Mouse (Mus musculus) cerebellum, postnatal 14 days (tissue): ENCODE data around the gene Ntrk2.
A peak's percentile ranks its signal among the peaks of the same experiment; 100 is the strongest.
"Not testable (repeated sequence)": the region's sequence is repeated elsewhere in the genome, so short reads cannot be mapped to it uniquely, and the experiment has no call there.

Source experiments
- DNase-seq, 2 experiments: peaks; one replicate each; pipeline ENCODE4 v3.0.0; 2021; ENCODE audit warnings: mixed read lengths in 2 of 2

The Ntrk2 gene

DNA sequence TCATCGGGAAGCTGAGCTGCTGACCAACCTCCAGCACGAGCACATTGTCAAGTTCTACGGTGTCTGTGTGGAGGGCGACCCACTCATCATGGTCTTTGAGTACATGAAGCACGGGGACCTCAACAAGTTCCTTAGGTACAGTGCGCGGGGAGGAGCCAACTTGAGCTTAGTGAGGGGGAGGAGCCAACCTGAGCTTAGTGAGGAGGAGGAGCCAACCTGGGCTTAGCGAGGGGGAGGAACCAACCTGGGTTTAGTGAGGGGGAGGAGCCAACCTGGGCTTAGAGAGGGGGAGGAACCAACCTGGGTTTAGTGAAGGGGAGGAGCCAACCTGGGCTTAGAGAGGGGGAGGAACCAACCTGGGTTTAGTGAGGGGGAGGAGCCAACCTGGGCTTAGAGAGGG lies 248.0 kb downstream of the Ntrk2 start:
- not testable (repeated sequence) for DNase-seq

DNA sequence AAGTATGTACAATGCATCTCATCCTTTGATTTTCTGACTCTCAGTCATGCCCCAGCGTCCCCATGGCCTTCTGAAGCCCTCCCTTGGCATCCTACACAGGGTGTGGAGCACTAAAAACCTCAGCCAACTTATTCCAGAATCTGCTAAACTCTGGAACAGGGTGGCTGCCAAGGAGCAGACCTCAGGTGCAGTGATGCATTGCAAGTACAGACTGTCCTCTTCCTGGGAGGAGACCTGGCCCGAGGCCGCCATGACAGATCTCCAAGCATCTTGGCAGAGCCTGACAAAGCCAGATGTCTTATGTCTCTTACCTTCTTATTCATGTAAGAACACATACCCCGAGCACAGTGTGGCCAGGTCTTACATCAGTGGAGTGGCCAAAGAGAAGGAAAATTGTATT lies 250.5 kb downstream of the Ntrk2 start:
- peak; percentile 86 to 88 for DNase-seq

DNA sequence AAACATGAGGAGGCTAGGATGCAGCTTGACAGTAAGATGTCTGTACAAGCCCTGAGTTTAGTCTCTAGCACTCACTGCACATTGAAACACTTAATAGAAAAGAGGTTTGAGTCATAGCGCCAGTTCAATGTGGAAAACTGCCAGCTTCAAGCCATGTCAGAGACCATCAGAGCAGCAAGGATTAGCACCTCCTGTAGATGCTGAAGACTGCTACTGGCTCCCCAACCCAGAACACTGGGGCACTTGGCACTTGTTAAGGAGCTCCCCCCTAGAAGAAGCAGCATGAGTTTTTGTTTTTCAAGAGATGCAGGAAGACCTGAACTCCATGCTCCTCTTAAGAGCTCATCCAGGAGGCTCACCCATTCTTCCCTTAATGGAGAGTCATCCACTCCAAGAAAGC lies 251.5 kb downstream of the Ntrk2 start:
- DNase-seq = peak; percentile 78 to 86

DNA sequence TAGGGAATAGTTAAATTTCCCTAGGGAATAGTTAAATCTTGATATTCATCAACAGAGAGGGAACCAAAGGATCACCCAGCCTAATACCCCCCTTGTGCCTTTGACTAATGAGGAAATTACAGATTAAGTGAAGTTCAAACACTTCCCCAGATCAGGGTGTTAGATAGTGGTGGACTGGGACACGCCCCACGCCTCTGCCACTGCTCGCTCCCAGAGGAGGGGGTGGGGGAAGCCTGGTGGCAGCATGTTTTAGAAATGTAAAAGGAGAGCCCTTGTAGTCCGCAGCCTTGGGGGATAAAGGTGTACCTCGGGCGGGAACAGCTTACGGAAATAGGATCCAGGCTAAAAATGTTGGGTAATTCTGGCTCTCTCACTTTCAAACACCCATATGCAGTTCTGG lies 252.7 kb downstream of the Ntrk2 start:
- no peak for DNase-seq

DNA sequence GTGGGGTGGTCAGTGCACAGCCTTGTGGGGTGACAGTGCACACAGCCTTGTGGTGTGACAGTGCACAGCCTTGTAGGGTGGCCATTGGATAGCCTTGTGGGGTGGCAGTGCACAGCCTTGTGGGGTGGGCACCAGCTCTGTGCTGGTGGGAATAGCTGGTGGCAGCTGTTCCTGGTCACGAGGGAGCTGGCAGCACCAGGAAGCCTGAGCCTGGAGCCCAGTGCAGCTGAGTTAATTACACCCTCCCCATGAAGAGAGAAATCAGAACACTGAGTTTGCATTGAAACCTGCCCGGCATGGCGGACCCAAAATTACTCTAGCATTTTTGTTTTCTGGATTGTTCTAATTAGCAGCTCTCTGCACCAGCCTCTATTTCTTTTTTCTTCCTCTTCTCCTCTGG lies 259.3 kb downstream of the Ntrk2 start:
- no peak for DNase-seq

DNA sequence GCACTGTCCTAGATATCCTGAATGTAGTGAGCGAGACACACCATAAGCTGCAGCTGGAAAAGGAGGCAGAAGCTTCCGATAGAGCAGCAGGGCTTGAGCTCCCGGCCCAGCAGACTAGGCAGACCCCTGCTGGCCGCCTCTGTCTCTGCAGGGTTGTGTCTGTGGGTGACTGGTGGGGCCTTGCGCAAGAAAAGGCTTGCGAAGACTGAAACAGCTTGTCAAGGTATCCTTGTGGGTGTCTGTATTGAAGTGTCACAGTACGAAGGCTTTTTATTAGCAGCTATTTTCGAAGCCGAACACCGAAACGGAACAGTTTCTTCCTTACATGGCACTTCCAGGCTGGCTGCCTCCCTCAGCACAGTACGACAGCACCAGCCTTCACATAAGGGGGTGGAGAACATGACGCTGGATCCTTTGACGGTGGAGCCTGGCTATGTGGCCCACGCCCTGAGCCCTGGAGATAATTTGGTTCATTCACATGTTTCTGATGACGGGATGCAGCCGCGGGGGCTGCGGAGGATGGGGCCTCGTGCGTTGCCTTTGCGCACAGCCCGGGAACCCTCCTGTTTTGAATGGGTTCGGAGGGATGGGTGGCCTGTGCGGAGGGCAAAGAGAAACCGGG lies 267.4 kb downstream of the Ntrk2 start:
- peak; percentile 75 to 79 for DNase-seq

DNA sequence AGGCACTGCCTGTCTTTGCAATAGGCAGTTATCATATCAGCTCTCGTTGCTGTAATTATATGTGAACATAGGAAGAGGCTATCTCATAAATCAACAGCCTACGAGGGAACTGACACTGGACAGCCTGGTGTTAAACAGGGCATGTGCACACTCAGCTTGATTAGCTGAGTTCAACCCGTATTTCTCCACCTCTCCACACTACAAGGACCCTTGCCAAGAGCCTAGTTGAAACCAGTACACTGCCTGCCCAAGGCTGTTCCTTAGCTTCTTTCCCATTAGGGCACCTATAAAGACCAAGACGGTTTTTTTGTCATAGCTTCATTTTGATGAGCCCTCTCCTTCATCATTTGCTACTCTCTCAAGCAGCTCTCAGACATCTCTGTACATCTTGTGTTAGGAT lies 270.1 kb downstream of the Ntrk2 start:
- DNase-seq = peak; percentile 39 to 43

DNA sequence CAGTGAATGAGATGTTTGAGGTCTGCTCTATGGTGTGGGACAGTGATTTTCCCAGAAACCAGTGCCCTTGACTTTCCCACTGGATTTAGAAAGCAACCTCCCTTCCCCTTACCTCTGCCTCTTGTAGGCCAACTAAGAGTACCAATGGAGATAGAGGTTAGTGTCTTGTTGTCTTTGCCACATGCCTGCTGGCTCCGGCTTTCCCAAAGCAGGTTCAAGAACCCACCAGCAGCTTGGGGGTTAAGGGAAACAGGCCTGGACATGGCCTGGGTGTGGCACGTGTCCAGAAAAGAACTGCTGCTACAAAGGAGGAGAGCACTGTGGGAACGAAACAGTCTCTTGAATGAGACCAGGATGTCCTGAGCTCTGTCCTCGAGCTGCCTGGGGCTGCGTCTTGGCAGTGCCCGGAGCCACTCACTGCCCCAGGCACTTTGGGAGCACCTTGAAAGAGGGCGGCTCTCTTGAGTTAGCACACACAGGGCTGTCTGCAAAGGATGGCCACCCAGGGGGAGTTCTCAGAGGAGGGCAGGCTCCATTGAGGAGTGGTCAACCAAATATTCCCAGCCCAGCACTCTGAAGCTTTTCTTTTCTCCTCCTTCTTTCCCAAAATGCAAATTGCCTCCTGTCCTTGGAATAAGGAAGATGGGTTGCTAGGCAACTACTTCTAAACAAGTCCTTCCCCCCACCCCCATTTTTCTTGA lies 273.5 kb downstream of the Ntrk2 start:
- peak in 1 of 2 experiments; percentile 53 for DNase-seq

DNA sequence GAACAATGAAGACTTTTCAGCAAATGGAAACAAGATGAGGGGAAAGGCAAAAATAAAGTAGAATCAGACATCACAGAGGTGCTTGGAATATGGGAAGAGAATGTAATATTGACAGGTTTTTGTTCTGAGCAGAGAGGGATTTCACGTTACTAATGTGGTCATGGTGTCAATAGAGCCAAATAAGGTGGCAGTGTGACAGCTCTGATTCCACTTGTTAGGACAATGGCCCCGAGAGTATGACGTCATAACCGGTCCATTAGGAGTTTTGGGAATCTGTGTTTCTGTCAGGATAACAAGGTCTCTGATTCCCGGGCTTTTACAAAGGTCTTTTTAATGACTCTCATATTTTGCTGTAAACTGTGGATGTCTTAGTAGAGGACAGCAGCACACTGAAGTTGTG lies 274.1 kb downstream of the Ntrk2 start:
- no peak for DNase-seq

DNA sequence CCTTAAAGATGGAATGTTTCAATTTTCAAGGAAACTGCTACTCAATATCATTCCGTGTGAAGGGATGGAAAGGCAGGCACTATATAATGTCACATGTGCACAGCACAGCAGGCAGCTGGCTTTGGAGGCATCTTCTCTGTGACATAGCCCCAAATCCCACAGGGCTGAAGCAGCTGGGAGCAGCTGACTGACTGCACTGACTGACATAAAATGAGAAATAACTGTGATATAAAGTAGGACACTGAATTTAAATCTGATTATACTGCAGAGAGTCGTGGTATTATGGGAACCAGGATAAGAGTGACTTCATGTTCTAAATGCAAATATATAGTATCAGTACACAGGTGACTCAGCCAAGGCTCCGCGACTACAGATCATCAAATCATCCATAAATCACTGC lies 282.6 kb downstream of the Ntrk2 start:
- no peak for DNase-seq

DNA sequence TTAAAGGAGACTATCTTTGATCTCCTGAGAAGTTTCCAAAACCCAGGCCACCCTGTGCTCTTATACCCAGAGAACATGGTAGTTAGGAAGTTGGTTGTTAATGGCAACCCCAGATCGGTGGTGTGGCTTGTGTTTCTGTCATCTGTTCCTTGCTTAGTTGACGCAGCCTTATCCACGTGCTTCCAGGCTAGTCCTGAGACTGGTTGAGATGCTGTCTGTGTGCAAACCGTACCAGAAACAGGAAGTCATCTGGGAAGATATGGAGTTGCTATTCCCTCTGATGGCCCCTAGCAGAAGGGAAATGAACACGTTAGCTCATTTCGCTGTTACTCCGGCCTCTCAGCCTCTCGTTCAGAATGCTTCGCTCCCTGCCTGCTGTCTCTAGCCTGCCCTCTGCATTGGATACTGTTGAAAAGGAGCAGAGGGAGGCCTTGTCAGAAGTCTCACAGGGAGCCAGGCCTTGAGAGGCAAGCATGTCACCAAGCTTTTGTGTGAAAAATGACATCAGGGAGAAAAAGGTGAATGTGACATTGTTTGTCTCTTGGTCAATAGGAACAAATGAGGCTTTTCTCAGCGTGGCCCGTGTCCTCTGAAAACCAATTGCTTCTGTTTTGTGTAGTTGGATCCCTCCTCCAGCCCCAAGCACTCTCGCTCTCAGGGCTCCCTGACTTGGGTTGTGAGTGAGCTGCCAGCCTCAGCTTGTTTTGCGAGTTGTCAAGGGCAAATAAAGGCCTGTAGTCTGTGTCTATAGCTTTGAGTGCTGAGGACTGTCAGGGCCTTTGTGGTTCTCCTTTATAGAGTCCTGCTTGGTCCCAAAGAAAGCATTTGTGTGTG lies 285.0 kb downstream of the Ntrk2 start:
- DNase-seq = no peak

DNA sequence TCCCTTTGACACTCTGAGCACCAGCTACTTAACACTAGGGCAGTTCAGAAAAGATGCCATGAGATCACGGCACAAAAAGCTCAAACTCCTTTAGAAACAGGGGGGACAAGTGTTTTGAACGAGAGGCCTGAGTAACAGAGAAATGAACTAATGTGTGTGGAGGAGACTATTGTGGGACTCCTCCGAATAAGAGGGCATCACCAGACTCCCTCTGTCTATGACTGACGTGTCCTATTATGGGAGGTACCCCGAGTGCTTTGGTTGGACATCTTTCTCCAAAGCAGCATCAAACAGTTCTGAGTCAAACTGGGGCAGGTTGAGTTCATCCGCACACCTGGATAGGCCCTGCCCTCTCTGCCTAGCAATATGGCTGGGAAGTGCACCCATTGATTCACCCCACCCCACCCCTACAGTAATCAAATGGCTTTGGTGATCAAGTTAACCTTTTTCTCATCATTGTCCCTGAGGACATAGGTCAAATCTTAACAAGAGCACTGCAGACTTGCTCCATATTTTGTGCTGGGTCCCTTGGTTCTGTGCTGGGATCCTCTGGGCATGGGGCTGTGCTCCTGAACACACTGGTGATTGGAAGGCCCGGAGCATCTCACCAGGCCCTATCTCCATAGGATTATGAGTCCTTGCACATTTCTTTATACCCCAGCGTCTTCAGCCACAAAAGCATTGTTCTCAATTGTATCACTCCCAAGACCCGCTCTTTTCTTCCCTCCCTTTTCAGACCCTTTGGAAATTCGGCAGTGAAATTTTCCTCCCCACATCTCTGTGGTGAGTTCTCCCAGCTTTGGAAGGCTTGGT lies 285.9 kb downstream of the Ntrk2 start:
- DNase-seq = no peak

DNA sequence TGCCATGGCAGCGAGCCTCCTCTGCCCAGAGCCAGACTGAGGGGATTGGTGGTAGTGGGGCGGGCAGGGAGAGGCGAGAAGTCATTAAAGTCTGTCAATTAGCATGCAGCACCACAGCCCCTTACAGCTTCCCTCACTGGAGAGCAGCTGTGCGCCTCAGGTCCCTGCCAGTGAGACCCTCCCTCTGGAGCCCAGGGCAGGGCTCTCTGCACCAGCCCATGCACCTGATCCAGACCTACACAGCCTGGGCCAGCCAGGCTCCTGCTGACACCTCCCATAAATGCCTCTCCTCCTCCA lies 286.4 kb downstream of the Ntrk2 start:
- DNase-seq = peak; percentile 76 to 78

DNA sequence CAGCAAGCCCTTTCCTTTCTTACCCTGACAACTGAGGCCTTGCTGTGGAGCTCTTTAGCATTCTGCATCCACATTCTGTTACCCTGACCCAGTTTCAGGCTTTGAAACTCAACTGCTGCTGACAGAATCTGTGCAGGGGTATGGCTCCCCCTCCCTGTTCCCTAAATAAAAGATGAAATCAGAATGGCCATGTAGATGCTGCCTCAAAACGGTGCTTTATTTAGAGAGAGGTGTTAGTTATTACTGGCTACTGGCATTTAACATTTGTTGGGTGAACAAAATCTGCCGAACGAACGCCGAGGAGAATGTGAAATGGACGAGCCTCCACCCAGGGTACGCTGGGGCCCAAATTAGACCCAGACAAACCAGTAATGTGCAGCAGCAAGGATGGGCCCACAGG lies 288.4 kb downstream of the Ntrk2 start:
- DNase-seq = no peak

DNA sequence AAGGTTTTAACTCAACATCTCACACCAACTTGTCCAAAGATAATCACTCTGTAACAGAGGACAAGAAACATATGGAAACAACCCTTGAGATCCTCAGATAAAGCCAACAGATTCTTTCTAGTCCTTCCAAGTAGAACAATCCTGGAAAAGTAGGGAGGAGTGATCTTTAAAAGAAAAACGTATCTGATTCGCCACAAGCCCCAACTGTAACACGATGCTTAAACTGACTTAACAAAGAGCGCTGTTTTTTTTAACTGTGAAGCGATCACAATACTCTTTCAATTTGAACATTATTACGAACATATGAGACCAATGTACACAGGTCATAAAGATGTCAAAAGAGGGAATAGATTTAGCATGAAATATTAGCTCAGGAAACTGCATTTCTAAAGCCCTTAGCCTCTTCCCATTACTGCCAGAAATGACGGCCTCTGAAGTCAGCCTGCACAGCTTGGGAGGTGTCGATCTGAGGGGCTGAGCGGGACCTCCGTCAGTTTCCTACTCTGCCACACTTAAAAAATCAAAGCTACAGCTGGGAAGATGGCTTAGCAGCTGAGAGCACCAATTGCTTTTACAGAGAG lies 289.5 kb downstream of the Ntrk2 start:
- no peak for DNase-seq

DNA sequence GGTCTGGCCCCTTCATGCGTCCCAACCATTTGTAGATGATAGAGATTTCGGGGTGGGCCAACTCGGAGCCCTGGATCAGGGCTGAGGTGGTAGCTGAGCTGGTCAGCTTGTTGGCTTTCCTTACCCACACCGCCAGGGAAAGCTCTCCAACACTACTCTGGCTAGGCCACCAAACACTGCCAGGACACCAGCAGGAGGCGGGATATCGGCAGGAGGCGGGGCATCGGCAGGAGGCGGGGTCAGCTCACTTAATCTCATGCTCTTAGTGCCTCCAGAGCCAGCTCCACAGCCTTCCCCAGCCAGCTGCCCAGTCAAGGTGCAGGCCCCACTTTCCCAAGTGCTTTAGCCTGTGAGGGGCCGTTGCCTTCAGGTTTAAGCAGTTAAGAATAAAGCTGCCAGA lies 293.7 kb downstream of the Ntrk2 start:
- peak; percentile 34 to 41 for DNase-seq

DNA sequence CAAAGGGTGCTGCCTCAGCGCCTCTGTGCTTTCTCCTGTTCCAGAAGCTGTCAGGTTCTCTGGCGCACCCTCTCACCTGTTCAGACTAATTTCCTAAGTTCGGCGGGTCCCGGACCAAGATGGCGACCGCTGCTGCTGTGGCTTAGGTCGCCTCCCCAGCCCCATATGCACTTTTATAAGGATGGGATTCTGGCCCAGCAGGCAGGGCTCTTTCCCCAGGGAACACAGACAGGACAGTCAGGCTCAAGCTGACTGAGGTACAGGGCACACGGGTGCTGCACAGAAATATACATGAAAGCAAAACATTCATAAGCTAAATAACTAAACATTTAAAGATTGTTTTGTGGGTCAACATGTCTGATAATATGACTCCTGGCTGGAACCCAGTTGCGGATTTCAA lies 301.4 kb downstream of the Ntrk2 start:
- not testable (repeated sequence) for DNase-seq

DNA sequence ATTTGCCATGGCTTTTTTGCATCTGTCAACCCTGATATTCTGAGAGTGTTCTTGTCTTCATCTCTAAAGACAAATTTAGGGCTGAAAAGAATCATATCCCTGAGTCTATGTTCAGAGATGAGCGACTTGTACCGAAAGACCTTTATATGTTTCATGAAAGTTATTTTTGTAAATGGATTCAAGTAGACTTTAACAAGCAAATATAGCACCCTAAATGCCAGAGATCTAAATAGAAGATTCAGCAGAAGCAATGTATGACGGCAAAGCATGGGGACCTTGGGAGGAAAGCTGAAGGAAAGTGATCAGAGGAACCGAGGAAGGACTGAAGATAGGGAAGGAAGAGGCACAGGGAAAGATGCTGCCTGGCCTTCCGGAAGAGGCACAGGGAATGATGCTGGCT lies 303.7 kb downstream of the Ntrk2 start:
- no peak for DNase-seq

DNA sequence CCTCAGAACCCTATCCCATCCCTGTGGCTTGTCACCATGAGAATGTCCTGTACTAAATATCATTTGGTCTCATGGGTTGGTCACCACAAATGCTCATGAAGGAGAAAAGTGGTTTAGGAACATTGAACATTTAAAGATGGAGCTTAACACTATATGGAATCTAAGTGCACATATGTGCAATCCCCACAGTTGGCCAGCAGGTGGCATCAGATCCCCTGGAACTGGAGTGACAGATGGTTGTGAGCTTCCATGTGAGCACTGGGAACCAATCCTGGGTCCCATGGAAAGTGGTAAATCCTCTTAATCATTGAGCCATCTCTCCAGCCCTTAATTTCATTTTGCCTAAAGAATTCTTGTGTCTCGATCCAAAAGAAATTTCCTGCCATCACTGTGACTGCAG lies 308.3 kb downstream of the Ntrk2 start:
- no peak for DNase-seq

DNA sequence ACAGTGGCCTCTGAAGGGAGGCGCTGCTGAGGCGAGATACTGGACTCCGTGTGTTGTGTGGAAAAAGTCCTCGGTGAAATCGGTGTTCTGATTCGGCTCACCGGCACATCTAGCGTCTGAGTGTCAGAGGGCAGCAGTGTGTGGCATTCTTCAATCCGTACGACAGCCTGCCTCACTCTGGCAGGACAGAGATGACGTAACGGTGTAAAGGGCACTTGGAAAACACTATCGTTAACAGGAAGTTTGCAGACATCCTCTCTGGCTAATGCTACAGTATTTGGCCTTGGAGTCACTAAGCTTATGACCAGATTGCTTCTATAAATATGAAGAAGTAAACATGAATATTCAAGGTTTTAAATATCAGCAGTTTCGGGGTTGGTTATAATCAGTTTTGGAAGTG lies 309.2 kb downstream of the Ntrk2 start:
- DNase-seq = no peak

DNA sequence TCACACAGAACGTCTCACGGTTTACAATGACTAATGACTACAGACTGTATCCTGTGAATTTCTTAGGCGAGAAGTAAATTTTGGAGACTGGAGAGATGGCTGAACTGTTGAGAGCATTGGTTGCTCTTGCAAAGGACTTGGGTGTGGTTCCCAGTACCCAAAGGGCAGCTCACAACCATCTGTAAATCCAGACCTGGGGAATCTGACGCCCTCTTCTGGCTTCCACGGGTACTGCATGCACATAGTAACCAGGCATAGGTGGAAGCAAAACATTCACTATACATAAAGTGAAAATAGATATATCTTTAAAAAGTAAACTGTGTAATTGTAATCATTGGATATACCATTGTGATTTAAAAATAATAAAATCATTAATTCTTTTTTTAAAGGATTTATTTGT lies 310.9 kb downstream of the Ntrk2 start:
- DNase-seq = no peak

DNA sequence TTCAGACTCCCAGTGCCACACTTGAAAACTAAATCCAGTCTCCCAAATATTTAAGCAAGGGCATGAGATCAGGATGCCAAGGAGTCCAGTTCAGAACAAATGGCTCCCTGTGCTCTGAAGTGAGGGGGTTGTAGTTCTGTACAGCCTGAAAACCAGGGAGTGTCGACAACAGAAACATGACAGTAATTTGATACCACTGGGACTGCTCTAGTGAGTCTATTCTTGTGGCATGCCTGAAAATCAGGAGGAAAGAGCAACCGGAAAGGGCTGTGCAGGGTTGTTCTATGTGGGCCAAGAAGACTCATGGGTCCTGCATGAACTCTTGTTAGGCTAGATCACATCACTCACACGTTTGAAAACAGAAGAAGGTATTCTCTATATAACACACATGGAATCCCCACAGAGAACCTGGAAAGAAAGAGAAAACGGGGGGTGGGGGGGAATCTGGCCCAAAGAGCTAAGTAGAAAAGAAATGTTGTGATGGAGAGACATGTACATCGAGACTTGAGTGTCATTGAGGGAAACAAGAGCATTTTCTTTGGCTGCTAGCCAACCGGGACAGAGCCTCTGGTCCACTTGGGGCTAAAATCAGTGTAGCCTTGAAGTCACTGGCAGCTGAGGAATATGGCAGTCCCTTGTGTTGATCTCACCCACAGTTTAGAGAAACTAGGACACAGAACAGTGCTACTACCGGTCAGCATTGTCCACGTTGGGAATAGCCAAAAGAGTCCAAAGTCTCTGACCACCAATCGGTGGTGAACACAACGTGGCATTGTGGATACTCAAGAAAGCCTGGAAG lies 313.4 kb downstream of the Ntrk2 start:
- DNase-seq = peak in 1 of 2 experiments; percentile 47
